Mouse (Mus musculus) myocyte (in vitro differentiated cells): ENCODE results near the gene Gbx1.

Experiments used
- CEBPB ChIP-seq: IDR thresholded peaks from 2 replicates; pipeline ENCODE4 v1.6.1; 2011; ENCODE audit warnings: mild to moderate bottlenecking, moderate library complexity; ENCODE audit not compliant: poor library complexity, insufficient read depth, severe bottlenecking
- E2F4 ChIP-seq: IDR thresholded peaks from one replicate; pipeline ENCODE4 v1.6.1; 2011; ENCODE audit warnings: mild to moderate bottlenecking, control low read depth, moderate library complexity; ENCODE audit not compliant: insufficient read depth
- MAX ChIP-seq: IDR thresholded peaks from one replicate; pipeline ENCODE4 v1.6.1; 2011; ENCODE audit warnings: low read depth, mild to moderate bottlenecking, control low read depth
- MYOD1 ChIP-seq, 3 experiments: IDR thresholded peaks; one replicate each; pipeline ENCODE4 v1.6.1; 2011; ENCODE audit warnings: control low read depth in 2 of 3, low read depth in 2 of 3, mild to moderate bottlenecking in 2 of 3, moderate library complexity in 1 of 3; ENCODE audit not compliant: insufficient read length in 2 of 3, control insufficient read depth in 1 of 3
- MYOG ChIP-seq, 3 experiments: IDR thresholded peaks; one replicate each; pipeline ENCODE4 v1.6.1; 2011; ENCODE audit warnings: control low read depth in 2 of 3, low read depth in 2 of 3, mild to moderate bottlenecking in 2 of 3; ENCODE audit not compliant: insufficient read length in 2 of 3, control insufficient read depth in 1 of 3, insufficient read depth in 1 of 3
- POLR2A ChIP-seq: IDR thresholded peaks from one replicate; pipeline ENCODE4 v1.6.1; 2011; ENCODE audit warnings: low read depth, mild to moderate bottlenecking, control low read depth, moderate library complexity; ENCODE audit not compliant: insufficient read length
- POLR2AphosphoS2 ChIP-seq: IDR thresholded peaks from one replicate; pipeline ENCODE4 v1.6.1; 2011; ENCODE audit warnings: low read depth, control low read depth; ENCODE audit not compliant: insufficient read length
- REST ChIP-seq: IDR thresholded peaks from one replicate; pipeline ENCODE4 v1.6.1; 2011; ENCODE audit warnings: mild to moderate bottlenecking, control low read depth, moderate library complexity; ENCODE audit not compliant: insufficient read depth, insufficient read length
- SRF ChIP-seq: IDR thresholded peaks from one replicate; pipeline ENCODE4 v1.6.1; 2011; ENCODE audit warnings: low read depth; ENCODE audit not compliant: control insufficient read depth, insufficient read length
- TCF12 ChIP-seq: IDR thresholded peaks from one replicate; pipeline ENCODE4 v1.6.1; 2011; ENCODE audit warnings: mild to moderate bottlenecking, control low read depth; ENCODE audit not compliant: poor library complexity, insufficient read depth, severe bottlenecking
- TCF3 ChIP-seq: IDR thresholded peaks from one replicate; pipeline ENCODE4 v1.6.1; 2011; ENCODE audit warnings: low read depth, control low read depth; ENCODE audit not compliant: insufficient read length
- USF1 ChIP-seq: IDR thresholded peaks from one replicate; pipeline ENCODE4 v1.6.1; 2011; ENCODE audit warnings: low read depth, mild to moderate bottlenecking, control low read depth, moderate library complexity

DNA sequence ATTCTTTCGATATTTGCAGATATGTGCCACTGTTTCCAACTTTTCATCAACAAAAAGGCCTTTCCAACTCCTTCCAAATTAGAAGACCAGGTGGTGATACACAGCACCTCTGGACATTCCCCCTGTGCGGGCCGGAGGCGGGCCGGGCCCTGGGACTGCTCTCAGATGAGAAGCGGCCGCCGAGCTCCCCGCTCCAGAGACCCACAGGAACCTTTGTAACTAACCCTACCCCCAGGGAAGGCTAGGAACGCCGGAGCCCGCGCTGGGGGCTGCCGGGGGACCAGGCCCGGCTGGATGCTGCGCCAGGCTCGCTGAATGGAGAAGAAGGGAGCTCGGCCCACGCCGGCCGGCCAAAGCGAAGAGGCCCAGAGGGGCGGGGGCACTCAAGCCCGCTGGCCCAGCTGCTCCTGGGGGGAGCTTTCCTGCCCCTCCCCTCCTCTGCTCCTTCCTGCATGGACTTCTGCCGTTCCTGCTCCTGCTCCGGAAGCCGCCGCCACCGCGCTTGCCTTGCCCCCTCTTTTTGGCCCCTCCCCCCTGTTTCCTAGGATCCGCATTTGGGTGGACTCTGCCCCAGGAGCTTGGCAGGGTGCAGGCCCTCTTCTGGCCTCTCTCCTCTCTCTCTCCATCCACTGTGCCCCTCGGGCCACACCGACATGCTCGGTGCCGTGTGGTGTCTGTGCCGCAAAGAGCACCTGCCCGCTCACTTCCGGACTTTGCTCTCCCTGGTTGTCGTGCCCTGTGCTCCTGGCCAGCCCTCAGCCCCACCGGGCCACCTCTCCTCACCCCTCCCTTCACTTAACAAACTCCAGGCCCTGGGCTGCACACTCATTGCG is 44.5 kb downstream of the Gbx1 start:
- TF ChIP-seq E2F4, result no peak
- TF ChIP-seq POLR2A, result no peak
- TF ChIP-seq TCF12, result no peak
- TF ChIP-seq USF1, result no peak
- TF ChIP-seq MAX, result no peak
- TF ChIP-seq REST, result no peak
- no peak for TF ChIP-seq SRF
- no peak for TF ChIP-seq CEBPB
- TF ChIP-seq TCF3, result no peak
- no peak for TF ChIP-seq MYOG (IDR thresholded peaks at IDR 0.05; ENCODE audit: control insufficient read depth in 1 of 3, insufficient read depth in 1 of 3, insufficient read length in 2 of 3, low read depth in 2 of 3)
- TF ChIP-seq POLR2AphosphoS2, result no peak
- TF ChIP-seq MYOD1 (IDR thresholded peaks at IDR 0.05; ENCODE audit: control insufficient read depth in 1 of 3, insufficient read length in 2 of 3, low read depth in 2 of 3), result no peak
